Mouse (Mus musculus) lung, adult 10 weeks (tissue): ENCODE results near the gene Olfr584. TPM values are rescaled to one million over a fixed set of nuclear protein-coding genes. Genes with fewer than 3 reads are reported as not detected.

Source experiments
- polyA plus RNA-seq: library from polyadenylated mRNA; stranded (reverse); fragments of 350-450 nt; fragmentation: Illumina TruSeq; extraction: RNeasy Lipid Tissue Mini Kit (QIAGEN cat#74804); gene quantifications from one replicate; pipeline ENCODE4 v1.2.3, GENCODE M21; 2014; ENCODE audit warnings: low read depth, low replicate concordance; ENCODE audit not compliant: insufficient read depth

Gene Olfr584
- polyA plus RNA-seq = not detected

DNA sequence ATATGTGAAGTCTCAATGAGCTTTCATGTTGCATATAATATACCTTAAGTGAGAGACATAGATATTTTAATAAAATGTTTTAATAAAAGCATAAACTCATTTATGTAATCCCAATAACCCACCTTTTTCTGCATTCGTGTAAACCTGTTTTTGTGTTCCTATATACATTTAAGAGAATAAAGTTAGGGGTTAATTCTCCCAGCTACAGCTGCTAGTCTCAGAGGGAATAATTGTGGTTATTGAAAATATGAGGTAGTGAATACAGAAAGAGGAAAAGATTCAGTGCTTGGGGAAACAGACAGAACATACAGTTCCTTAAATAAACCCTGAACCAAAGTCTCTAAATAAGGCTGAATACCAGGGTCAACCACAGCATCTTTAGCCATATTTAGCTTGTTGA lies at the start of gene Olfr584:
Gene Olfr584 (plus strand): TSS at position 301 of the 400 bp plus-strand sequence.

GRCm38 (mm10) chr7:103037724-103038123 lies 44.0 kb upstream of the Olfr584 start, which contains the start of gene Olfr582:
Gene Olfr582, plus strand, starts transcription at chr7:103038024.

DNA sequence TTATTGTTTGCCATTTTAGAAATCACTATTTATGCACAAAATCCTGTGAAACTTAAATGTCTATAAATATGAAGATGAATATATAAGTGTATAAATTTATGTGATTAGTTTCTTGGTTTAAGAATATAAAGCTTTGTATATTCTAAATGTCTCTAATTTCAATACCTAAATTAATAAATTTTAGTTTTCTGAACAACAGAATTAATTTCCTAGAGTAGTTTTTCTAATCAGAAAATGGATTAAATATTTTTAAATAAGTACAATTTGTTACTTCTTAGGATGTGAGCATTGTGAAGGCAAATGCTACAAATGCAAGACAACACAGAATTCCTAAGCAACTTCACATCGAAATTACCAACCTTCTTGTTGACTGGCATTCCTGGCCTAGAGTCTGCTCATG lies 30.7 kb upstream of the Olfr584 start, which contains the start of gene Olfr583:
Gene Olfr583 (plus strand): TSS at position 301 of the 400 bp plus-strand sequence.

DNA sequence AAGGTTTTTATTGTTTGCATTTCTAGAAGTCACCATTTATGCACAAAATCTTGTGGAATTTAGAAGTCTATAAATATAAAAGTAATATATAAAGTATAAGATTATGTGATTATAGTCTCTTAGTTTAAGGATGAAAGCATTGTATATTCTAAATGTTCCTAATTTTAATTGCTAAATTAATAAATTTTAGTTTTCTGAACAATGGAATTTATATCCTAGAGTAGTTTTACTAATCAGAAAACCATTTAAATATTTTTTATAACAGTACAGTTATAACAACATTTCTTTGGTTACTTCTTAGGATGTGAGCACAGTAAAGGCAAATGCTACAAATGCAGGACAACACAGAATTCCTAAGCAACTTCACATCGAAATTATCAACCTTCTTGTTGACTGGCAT lies 15.7 kb downstream of the Olfr584 start, which contains the start of gene Olfr585:
Gene Olfr585 (plus strand): TSS at position 301 of the 400 bp plus-strand sequence.

DNA sequence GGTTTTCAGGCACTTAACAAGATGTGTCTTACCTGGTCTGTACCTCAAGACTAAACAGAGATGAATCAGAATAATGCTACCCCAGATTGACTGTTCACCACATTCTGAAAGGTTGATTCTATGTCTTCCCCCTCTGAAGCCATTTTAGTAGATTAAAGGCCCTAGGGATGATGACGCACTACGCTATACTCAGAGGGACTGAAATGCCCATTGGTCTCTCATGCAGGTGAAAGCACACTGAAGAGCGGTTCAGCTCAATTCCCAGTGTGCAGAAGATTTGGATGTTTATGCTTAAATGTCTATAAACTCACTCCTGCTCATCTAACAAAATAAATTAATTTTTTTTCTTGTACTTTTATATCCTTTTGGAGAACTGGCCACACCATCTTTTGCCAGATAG lies 43.9 kb downstream of the Olfr584 start, which contains the start of gene Olfr586:
Gene Olfr586 (minus strand): TSS at position 101 of the 400 bp plus-strand sequence.

Other genes starting within 250 kb of the Olfr584 start
- gene Olfr566, start 223.1 kb upstream of the Olfr584 start, polyA plus RNA-seq = not detected
- gene Olfr568, start 204.8 kb upstream of the Olfr584 start, polyA plus RNA-seq = not detected
- not detected for gene Olfr569, start 191.0 kb upstream of the Olfr584 start, polyA plus RNA-seq
- not detected for gene Olfr570, start 187.3 kb upstream of the Olfr584 start, polyA plus RNA-seq
- not detected for gene Olfr571, start 164.3 kb upstream of the Olfr584 start, polyA plus RNA-seq
- not detected for gene Olfr572, start 157.5 kb upstream of the Olfr584 start, polyA plus RNA-seq
- not detected for gene Olfr573-ps1, start 139.3 kb upstream of the Olfr584 start, polyA plus RNA-seq
- gene Olfr574, start 133.4 kb upstream of the Olfr584 start, polyA plus RNA-seq = not detected
- gene Olfr575, start 123.1 kb upstream of the Olfr584 start, polyA plus RNA-seq = not detected
- not detected for gene Olfr576, start 119.2 kb upstream of the Olfr584 start, polyA plus RNA-seq
- gene Olfr577, start 105.9 kb upstream of the Olfr584 start, polyA plus RNA-seq = not detected
- gene Olfr578, start 92.6 kb upstream of the Olfr584 start, polyA plus RNA-seq = not detected
- gene Olfr582, start 43.9 kb upstream of the Olfr584 start, polyA plus RNA-seq = not detected
- not detected for gene Olfr583, start 30.6 kb upstream of the Olfr584 start, polyA plus RNA-seq
- not detected for gene Olfr585, start 15.8 kb downstream of the Olfr584 start, polyA plus RNA-seq
- not detected for gene Olfr586, start 43.8 kb downstream of the Olfr584 start, polyA plus RNA-seq
- not detected for gene Olfr588-ps1, start 59.0 kb downstream of the Olfr584 start, polyA plus RNA-seq
- not detected for gene Olfr589, start 74.5 kb downstream of the Olfr584 start, polyA plus RNA-seq
- gene Olfr591, start 96.5 kb downstream of the Olfr584 start, polyA plus RNA-seq = not detected
- not detected for gene Olfr592, start 102.9 kb downstream of the Olfr584 start, polyA plus RNA-seq
- not detected for gene Olfr593, start 130.0 kb downstream of the Olfr584 start, polyA plus RNA-seq
- not detected for gene Olfr594, start 135.1 kb downstream of the Olfr584 start, polyA plus RNA-seq
- gene Usp17ld, start 170.6 kb downstream of the Olfr584 start, polyA plus RNA-seq = not detected
- gene Olfr596, start 223.8 kb downstream of the Olfr584 start, polyA plus RNA-seq = not detected
- not detected for gene Olfr597, start 234.4 kb downstream of the Olfr584 start, polyA plus RNA-seq
- not detected for gene Olfr598, start 241.7 kb downstream of the Olfr584 start, polyA plus RNA-seq